Mouse (Mus musculus): ENCODE measurements around the gene Clcn3. TPM values are rescaled to one million over a fixed set of nuclear protein-coding genes. Genes with fewer than 3 reads are reported as not detected.

The Clcn3 gene
- total RNA-seq, 1 experiment: 72.0 TPM

- no peak overlapping the region for H3K9ac ChIP-seq (ENCODE audit: insufficient read depth, low read depth, low read length, poor library complexity, severe bottlenecking)
- H3K9me3 ChIP-seq (ENCODE audit: control insufficient read depth, insufficient read depth, low read depth, low read length): no peaks in the 10 kb centered on the region
- no peak for DNase-seq (ENCODE audit: low read depth, low spot score)
- H3K4me1 ChIP-seq (ENCODE audit: control insufficient read depth in 2 of 2, insufficient read depth in 2 of 2, low read length in 2 of 2, poor library complexity in 1 of 2): no peaks in the 10 kb centered on the region
- H3K4me3 ChIP-seq (ENCODE audit: insufficient read depth in 1 of 2, low read depth in 1 of 2, low read length in 2 of 2, poor library complexity in 1 of 2, severe bottlenecking in 1 of 2): no peak overlapping the region
- in situ Hi-C loops (cut with MboI; ENCODE audit: low sequenced_read_pairs in 2 of 2, unreplicated experiment in 2 of 2): no loop called here
- H3K36me3 ChIP-seq (ENCODE audit: control insufficient read depth, insufficient read depth, low read length, poor library complexity, severe bottlenecking): peaks cover 4% of the 10 kb centered on the region; the same call in 1 of the 2 replicates
- no peak overlapping the region for H3K27ac ChIP-seq (ENCODE audit: insufficient read depth, low read depth, low read length, poor library complexity, severe bottlenecking)
- TF ChIP-seq ZNF384 (IDR thresholded peaks at IDR 0.05; ENCODE audit: low read depth, low read length): no peak
- no peak for TF ChIP-seq HCFC1 (IDR thresholded peaks at IDR 0.05; ENCODE audit: borderline replicate concordance, insufficient read depth, low read length)
- TF ChIP-seq ZC3H11A (IDR thresholded peaks at IDR 0.05; ENCODE audit: borderline replicate concordance, low read depth, low read length): no peak
- TF ChIP-seq MAFK (IDR thresholded peaks at IDR 0.05; ENCODE audit: insufficient read depth, low read depth, low read length): no peak
- TF ChIP-seq CHD2 (IDR thresholded peaks at IDR 0.05; ENCODE audit: low read depth, low read length): no peak
Measured at GRCm38 (mm10) chr8:60938717-60939424, 44.2 kb downstream of the Clcn3 start.

- Histone ChIP-seq H3K4me1 (ENCODE audit: control insufficient read depth in 2 of 2, insufficient read depth in 2 of 2, low read length in 2 of 2, poor library complexity in 1 of 2) (no peaks in the 10 kb centered on the region), H3K9ac (ENCODE audit: insufficient read depth, low read depth, low read length, poor library complexity, severe bottlenecking) (no peak overlapping the region), H3K27ac (ENCODE audit: insufficient read depth, low read depth, low read length, poor library complexity, severe bottlenecking) (no peak overlapping the region), H3K4me3 (ENCODE audit: insufficient read depth in 1 of 2, low read depth in 1 of 2, low read length in 2 of 2, poor library complexity in 1 of 2, severe bottlenecking in 1 of 2) (no peak overlapping the region), H3K9me3 (ENCODE audit: control insufficient read depth, insufficient read depth, low read depth, low read length) (no peaks in the 10 kb centered on the region), H3K36me3 (ENCODE audit: control insufficient read depth, insufficient read depth, low read length, poor library complexity, severe bottlenecking) (peaks cover 4% of the 10 kb centered on the region; the same call in 1 of the 2 replicates)
- TF ChIP-seq ZC3H11A (IDR thresholded peaks at IDR 0.05; ENCODE audit: borderline replicate concordance, low read depth, low read length): no peak
- TF ChIP-seq ZNF384 (IDR thresholded peaks at IDR 0.05; ENCODE audit: low read depth, low read length): no peak
- no peak for TF ChIP-seq CHD2 (IDR thresholded peaks at IDR 0.05; ENCODE audit: low read depth, low read length)
- TF ChIP-seq MAFK (IDR thresholded peaks at IDR 0.05; ENCODE audit: insufficient read depth, low read depth, low read length): no peak
- no peak for TF ChIP-seq HCFC1 (IDR thresholded peaks at IDR 0.05; ENCODE audit: borderline replicate concordance, insufficient read depth, low read length)
- no peak for DNase-seq (ENCODE audit: low read depth, low spot score)
- in situ Hi-C loops (cut with MboI; ENCODE audit: low sequenced_read_pairs in 2 of 2, unreplicated experiment in 2 of 2): no loop called here
Measured at GRCm38 (mm10) chr8:60933617-60934016, 49.5 kb downstream of the Clcn3 start.

DNA sequence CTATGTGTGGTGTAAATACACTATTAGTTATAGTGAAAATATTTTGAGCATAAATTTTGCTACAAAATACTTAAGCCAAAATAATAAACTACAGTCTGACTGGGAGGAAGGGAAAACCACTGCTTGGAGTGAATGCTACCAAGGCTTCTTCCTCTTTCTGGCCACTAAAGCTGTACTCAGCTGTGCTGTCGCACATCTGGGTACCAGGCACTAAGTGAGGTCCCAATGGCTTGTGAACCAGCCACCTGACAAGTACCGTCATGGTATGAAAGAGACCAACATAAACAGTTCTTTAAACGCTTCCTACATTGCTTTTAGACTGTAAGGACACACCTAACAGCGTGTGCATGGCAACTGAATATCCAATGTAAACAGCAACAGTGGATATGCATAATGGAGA lies 62.9 kb downstream of the Clcn3 start:
- no peaks in the 10 kb centered on the region for H3K4me1 ChIP-seq (ENCODE audit: control insufficient read depth in 2 of 2, insufficient read depth in 2 of 2, low read length in 2 of 2, poor library complexity in 1 of 2)
- in situ Hi-C loops (cut with MboI; ENCODE audit: low sequenced_read_pairs in 2 of 2, unreplicated experiment in 2 of 2): no loop called here
- no peak for TF ChIP-seq ZNF384 (IDR thresholded peaks at IDR 0.05; ENCODE audit: low read depth, low read length)
- no peak for TF ChIP-seq ZC3H11A (IDR thresholded peaks at IDR 0.05; ENCODE audit: borderline replicate concordance, low read depth, low read length)
- TF ChIP-seq CHD2 (IDR thresholded peaks at IDR 0.05; ENCODE audit: low read depth, low read length): no peak
- TF ChIP-seq HCFC1 (IDR thresholded peaks at IDR 0.05; ENCODE audit: borderline replicate concordance, insufficient read depth, low read length): no peak
- no peak for TF ChIP-seq MAFK (IDR thresholded peaks at IDR 0.05; ENCODE audit: insufficient read depth, low read depth, low read length)

GRCm38 (mm10) chr8:60919069-60919468 lies 64.0 kb downstream of the Clcn3 start:
- H3K27ac ChIP-seq (ENCODE audit: insufficient read depth, low read depth, low read length, poor library complexity, severe bottlenecking): no peak overlapping the region
- no peak overlapping the region for H3K4me3 ChIP-seq (ENCODE audit: insufficient read depth in 1 of 2, low read depth in 1 of 2, low read length in 2 of 2, poor library complexity in 1 of 2, severe bottlenecking in 1 of 2)
- no peaks in the 10 kb centered on the region for H3K4me1 ChIP-seq (ENCODE audit: control insufficient read depth in 2 of 2, insufficient read depth in 2 of 2, low read length in 2 of 2, poor library complexity in 1 of 2)
- DNase-seq (ENCODE audit: low read depth, low spot score): no peak
- in situ Hi-C loops (cut with MboI; ENCODE audit: low sequenced_read_pairs in 2 of 2, unreplicated experiment in 2 of 2): no loop called here
- no peaks in the 10 kb centered on the region for H3K9me3 ChIP-seq (ENCODE audit: control insufficient read depth, insufficient read depth, low read depth, low read length)
- H3K36me3 ChIP-seq (ENCODE audit: control insufficient read depth, insufficient read depth, low read length, poor library complexity, severe bottlenecking): peaks cover 3% of the 10 kb centered on the region
- no peak overlapping the region for H3K9ac ChIP-seq (ENCODE audit: insufficient read depth, low read depth, low read length, poor library complexity, severe bottlenecking)
- TF ChIP-seq CHD2 (IDR thresholded peaks at IDR 0.05; ENCODE audit: low read depth, low read length) (no peak), ZNF384 (IDR thresholded peaks at IDR 0.05; ENCODE audit: low read depth, low read length) (no peak), ZC3H11A (IDR thresholded peaks at IDR 0.05; ENCODE audit: borderline replicate concordance, low read depth, low read length) (no peak), MAFK (IDR thresholded peaks at IDR 0.05; ENCODE audit: insufficient read depth, low read depth, low read length) (no peak), HCFC1 (IDR thresholded peaks at IDR 0.05; ENCODE audit: borderline replicate concordance, insufficient read depth, low read length) (no peak)

More for the DNA sequence above, 62.9 kb downstream of the Clcn3 start:
- H3K4me3 ChIP-seq (ENCODE audit: insufficient read depth in 1 of 2, low read depth in 1 of 2, low read length in 2 of 2, poor library complexity in 1 of 2, severe bottlenecking in 1 of 2): no peak overlapping the region
- H3K27ac ChIP-seq (ENCODE audit: insufficient read depth, low read depth, low read length, poor library complexity, severe bottlenecking): no peak overlapping the region
- no peak for DNase-seq (ENCODE audit: low read depth, low spot score)
- H3K9me3 ChIP-seq (ENCODE audit: control insufficient read depth, insufficient read depth, low read depth, low read length): no peaks in the 10 kb centered on the region
- H3K9ac ChIP-seq (ENCODE audit: insufficient read depth, low read depth, low read length, poor library complexity, severe bottlenecking): no peak overlapping the region
- peaks cover 3% of the 10 kb centered on the region for H3K36me3 ChIP-seq (ENCODE audit: control insufficient read depth, insufficient read depth, low read length, poor library complexity, severe bottlenecking)

Measured in ES-E14 (cell line).